Mouse (Mus musculus) cerebellum, adult 2 months (tissue): ENCODE data around the gene Nudt14.

Experiments
- CTCF ChIP-seq: fragments of 200-500 bp; IDR thresholded peaks from 2 replicates; pipeline ENCODE4 v1.5.1; 2011; ENCODE audit warnings: low read depth, mild to moderate bottlenecking, control low read depth, low read length, moderate library complexity, borderline replicate concordance; ENCODE audit not compliant: insufficient read depth
- POLR2A ChIP-seq: fragments of 200-500 bp; IDR thresholded peaks from 2 replicates; pipeline ENCODE4 v1.6.1; 2011; ENCODE audit warnings: low read length, control low read depth, borderline replicate concordance; ENCODE audit not compliant: insufficient read depth

GRCm38 (mm10) chr12:112937906-112938305, 4.0 kb downstream of the Nudt14 start:
- TF ChIP-seq POLR2A (no peak), CTCF (no peak)
